Mouse (Mus musculus): ENCODE measurements around the gene Gm7173.
A peak's percentile ranks its signal among the peaks of the same experiment; 100 is the strongest.

Gene Gm7173

GRCm38 (mm10) chrX:79516977-79517645 lies at the start of gene Gm7173:
Gm7173 (minus strand) TSS chrX:79517285.
- DNase-seq (ENCODE audit: low spot score), result peak; percentile 64

- DNase-seq (ENCODE audit: low spot score), result no peak
Measured at GRCm38 (mm10) chrX:79517646-79518016, 546 bp upstream of the Gm7173 start.

DNA sequence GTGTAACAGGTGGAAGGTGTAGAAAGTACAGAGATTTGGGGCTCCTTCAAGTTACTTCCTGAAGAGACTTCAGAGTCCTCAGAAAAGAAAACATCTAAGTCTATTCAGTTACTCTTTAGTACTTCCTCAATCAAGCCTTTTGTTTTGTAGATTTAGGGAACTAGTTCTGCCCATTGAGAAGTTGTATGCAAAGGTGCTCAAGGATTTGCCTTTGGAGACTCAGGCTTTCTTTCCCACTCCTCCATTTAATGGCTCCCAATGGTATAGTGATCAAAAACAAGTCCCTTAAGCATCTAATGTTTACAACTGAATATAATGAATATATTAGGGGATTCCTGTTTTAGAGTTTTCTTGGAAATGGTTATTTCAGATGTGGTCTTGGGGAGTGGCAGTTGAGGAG lies 200.3 kb downstream of the Gm7173 start:
- no peak for DNase-seq (ENCODE audit: low spot score)

All from lung, postnatal 25 days (tissue).